Mouse (Mus musculus) adrenal gland (tissue): ENCODE data around the gene Sprr2b.
"Not testable (repeated sequence)": the region's sequence is repeated elsewhere in the genome, so short reads cannot be mapped to it uniquely, and the experiment has no call there.

Experiments
- intact Hi-C: fragments of 180-260 bp; cut with DNase I; formaldehyde crosslinking; loops from one replicate; pipeline ENCODE4 v1.15.1; 2025
- long read RNA-seq, 2 experiments: library from polyadenylated mRNA; unstranded; transcript quantifications; one replicate each; pipeline ENCODE4 v2.0.0; 2020; ENCODE audit warnings: borderline replicate concordance in 1 of 2; ENCODE audit not compliant: insufficient replicate concordance in 1 of 2

Gene Sprr2b
- long read RNA-seq, experiment 1, result 0 reads
- long read RNA-seq, experiment 2, result 0 reads

- intact Hi-C loops, result no loop called here
Observed at GRCm38 (mm10) chr3:92316320-92316719, at the start of gene Sprr2b. Gene Sprr2b, plus strand, starts transcription at chr3:92316620.

GRCm38 (mm10) chr3:92271414-92271985 lies 44.9 kb upstream of the Sprr2b start:
- intact Hi-C loops, result not testable (repeated sequence)

- intact Hi-C loops, result not testable (repeated sequence)
Observed at GRCm38 (mm10) chr3:92273504-92273903, 42.9 kb upstream of the Sprr2b start.

- intact Hi-C loops, result not testable (repeated sequence)
Observed at GRCm38 (mm10) chr3:92274018-92274417, 42.4 kb upstream of the Sprr2b start.

- intact Hi-C loops, result not testable (repeated sequence)
Observed at GRCm38 (mm10) chr3:92279663-92280062, 36.8 kb upstream of the Sprr2b start.

GRCm38 (mm10) chr3:92280963-92281606 lies 35.3 kb upstream of the Sprr2b start:
- intact Hi-C loops, result not testable (repeated sequence)

- intact Hi-C loops, result not testable (repeated sequence)
Observed at GRCm38 (mm10) chr3:92285101-92285500, 31.3 kb upstream of the Sprr2b start, which contains the start of gene Sprr2a3. Gene Sprr2a3, plus strand, starts transcription at chr3:92285417.

- intact Hi-C loops, result not testable (repeated sequence)
Observed at GRCm38 (mm10) chr3:92288489-92288888, 27.9 kb upstream of the Sprr2b start.

- intact Hi-C loops, result no loop called here
Observed at GRCm38 (mm10) chr3:92307406-92307805, 9.0 kb upstream of the Sprr2b start.

- intact Hi-C loops, result no loop called here
Observed at GRCm38 (mm10) chr3:92317384-92317783, 964 bp downstream of the Sprr2b start.

GRCm38 (mm10) chr3:92336278-92336677 lies 19.9 kb downstream of the Sprr2b start:
- intact Hi-C loops, result no loop called here

GRCm38 (mm10) chr3:92338840-92339239 lies 22.4 kb downstream of the Sprr2b start, which contains the start of gene Sprr2d:
Gene Sprr2d, plus strand, starts transcription at chr3:92339140.
- intact Hi-C loops, result no loop called here

- intact Hi-C loops, result no loop called here
Observed at GRCm38 (mm10) chr3:92351843-92352242, 35.4 kb downstream of the Sprr2b start, which contains the start of gene Sprr2e. Gene Sprr2e, plus strand, starts transcription at chr3:92352143.

- intact Hi-C loops, result no loop called here
Observed at GRCm38 (mm10) chr3:92361619-92362018, 45.2 kb downstream of the Sprr2b start.

GRCm38 (mm10) chr3:92364887-92365286 lies 48.5 kb downstream of the Sprr2b start, which contains the start of gene Sprr2f:
Gene Sprr2f, plus strand, starts transcription at chr3:92365187.
- intact Hi-C loops, result no loop called here
